Mouse (Mus musculus): ENCODE measurements around the gene Arhgef12.
A peak's percentile ranks its signal among the peaks of the same experiment; 100 is the strongest.
"Not testable (repeated sequence)": the region's sequence is repeated elsewhere in the genome, so short reads cannot be mapped to it uniquely, and the experiment has no call there.

Arhgef12 gene

DNA sequence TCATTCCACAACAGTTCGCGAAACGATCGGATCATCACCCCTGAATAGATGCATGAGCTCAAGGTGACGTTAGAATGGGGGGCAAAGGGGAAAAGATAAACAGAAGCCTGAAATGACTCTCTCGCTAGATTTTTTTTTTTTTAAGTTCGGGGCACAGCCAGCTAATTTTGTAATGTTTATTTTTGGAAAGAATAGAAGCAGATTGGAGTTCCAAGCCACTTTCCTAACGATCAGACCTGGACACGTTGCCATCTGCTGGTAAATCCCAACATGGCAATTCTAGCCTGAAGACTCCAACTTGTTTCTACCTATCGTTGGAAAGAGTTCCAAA is at the start of gene Arhgef12:
TSS of gene Arhgef12 (minus strand) at position 53 of the 331 bp plus-strand sequence.
- DNase-seq: peak; percentile 54

DNA sequence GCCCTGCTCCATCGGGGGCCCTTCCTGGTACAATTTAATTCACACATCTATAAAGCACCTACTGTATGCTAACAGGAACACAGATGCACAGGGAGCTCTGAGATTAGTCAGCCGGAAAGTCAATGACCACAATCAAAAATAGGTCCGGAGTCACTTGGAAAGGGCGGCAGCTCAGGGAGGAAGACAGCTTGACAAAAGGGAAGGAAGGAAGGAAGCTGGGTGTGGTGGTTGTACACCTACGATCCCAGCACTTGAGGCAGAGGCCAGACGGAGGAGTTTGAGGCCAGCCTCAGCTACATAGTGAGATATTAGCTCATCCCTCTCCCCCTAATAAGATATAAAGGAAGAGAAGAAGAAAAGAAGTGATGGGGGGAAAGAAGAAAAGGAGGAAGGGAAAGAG is 48.9 kb upstream of the Arhgef12 start:
- DNase-seq: no peak

DNA sequence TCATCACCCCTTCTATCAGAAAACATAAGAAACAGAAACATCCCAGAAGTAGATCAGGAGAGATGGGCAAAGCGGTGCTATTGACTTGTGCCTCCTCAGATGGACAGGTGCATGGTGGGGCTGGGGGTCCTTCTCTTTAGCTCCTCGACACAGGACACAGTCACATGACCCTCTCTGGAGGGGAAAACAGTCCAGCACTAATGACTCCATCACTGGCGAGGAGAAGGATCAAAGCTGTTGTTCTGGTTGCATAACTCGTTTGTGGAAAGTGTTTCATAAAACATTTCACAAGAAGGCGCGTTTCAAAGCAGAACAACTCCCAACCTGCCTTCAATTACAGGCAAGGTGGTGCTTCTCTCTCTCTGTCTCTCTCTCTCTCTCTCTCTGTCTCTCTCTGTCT is 44.7 kb upstream of the Arhgef12 start:
- DNase-seq: no peak

DNA sequence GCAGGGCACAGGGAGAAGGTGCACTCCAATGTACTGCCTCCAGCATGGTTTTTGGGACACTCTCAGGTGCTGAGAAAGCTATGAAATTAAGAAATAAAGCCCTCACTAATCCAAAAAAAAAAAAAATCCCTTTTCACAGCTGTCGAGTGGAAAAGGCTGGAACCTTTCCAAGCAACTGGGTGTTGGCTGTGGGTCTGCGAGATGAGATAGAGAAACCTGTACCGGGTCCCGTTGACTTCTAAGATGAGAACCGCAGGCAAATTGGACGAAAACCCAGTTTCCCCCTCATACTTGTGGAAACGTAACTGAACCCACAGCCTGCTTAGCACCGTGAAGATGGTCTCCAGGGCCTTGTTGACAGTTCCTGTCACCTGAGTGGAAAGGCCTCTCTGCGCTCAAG is 43.9 kb upstream of the Arhgef12 start:
- no peak for DNase-seq

DNA sequence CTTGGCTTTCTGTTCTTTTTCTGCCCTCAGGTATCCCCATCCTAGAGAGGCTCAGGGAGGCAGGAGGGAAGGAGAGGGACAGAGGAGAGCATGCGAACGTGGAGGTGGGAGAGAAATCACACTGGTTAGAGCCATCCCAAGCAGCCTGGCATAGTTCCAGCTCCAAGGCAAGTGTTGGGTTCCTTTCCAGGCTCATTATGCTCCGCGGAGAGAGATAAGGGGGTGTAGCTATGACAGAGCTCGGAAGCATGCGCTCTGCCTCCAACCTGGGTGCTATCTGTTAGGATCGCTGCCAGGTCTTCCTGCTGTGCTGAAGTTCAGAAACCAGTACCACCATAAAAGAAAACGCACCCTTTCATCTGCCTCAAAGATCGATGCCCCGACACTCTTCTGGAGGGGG is 43.0 kb upstream of the Arhgef12 start:
- DNase-seq: no peak

DNA sequence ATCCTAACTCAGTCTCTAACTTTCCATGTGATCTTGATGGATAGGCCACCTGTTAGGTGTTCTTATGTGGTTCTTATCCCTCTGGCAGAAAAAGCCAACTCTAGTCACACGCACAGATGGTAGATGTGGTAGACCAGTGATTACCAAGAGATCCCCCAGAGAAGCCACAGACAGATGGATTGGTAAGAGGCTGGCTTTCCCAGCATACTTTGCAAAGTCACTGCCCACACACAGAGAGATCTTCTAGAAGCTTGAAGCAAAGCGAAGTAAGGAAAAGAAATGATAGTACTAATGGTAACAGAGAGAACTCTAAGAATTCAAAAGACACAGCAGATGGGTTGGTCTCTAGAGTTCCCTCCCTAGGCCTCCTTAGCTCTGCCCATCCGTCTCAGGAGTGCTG is 42.5 kb upstream of the Arhgef12 start:
- DNase-seq: no peak

DNA sequence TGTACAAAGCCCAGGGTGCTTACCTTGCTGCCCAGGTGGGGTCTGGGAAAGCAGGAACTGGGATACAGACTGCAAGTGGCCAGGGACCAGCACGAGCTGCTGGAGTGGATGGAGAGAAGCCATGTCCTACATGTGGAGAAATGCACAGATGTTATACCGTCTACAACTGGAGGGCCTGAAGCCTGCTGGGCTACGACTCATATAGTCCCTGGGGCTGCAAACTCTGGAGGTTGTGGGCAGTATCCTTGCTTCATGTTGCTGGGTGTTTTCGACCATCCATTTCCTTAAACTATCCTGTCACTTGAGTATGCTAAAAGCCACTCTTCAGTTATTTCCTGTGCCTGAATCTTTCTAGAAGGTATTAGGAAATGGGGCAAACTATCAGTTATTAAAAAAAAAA is 38.2 kb upstream of the Arhgef12 start:
- no peak for DNase-seq

DNA sequence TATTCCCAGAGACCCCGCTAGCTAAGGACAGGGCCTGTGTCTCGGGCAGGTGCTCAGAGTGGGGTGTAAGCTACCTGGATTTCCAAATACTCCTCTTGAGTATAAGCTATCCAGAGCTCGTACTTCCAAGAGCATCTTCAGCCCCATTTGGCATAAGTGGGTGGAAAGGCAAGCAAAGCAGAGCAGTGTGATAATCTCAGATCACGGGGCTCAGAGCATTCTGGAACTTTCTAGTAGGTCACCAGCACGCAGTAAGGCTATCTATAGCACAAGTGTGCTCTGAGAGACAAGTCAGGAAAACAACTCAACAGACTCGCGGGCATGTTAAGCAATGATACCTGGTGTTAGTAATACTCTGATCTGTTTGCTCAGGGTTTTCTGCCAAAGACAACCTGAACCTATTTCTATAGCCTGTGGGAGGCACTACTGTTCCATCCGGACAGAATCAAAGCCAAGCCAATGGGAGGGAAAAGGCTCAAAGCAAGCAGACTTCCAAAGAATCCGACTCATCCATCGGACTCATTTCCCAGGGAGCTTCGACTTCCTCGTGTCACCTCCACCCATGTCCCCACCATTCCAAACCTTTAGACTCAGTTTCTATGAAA is 37.3 kb upstream of the Arhgef12 start:
- no peak for DNase-seq

DNA sequence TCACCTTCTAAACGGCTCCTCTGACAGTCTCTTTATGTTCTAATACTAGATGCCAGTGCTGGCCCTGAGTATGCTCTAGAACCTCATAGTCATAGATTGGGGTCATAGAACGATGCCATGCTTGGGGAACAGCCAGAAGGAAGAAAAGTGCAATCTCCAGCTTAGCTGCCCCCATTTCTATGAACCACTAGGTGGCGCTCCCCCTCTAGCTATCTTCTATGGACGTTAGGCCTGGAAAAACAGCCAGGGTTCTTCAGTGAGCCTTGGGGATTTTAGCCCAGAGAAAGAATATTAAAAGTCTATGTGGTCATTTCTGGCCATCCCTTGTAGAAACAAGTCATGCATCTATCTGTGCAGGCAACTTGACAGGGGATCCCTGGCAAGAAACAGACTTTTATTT is 34.8 kb upstream of the Arhgef12 start:
- DNase-seq: peak; percentile 39

DNA sequence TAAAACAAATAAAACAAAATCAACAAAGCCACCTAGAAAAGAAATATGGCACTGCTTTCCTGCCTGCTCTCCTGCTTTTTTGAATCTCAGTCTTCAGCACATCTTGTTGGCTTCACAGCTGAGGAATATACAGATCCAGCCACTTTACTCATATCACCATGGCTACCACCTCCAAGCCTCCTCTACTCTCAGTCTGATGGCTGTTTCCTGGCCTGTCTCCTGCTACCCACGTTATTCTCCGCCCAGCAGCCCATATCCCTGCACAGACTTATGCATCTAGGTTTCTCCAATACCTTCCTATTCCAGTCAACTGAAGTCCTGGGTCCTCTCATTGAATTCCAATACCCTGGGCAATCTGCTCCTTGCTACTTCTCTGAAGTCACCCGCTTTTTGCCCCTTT is 26.5 kb upstream of the Arhgef12 start:
- no peak for DNase-seq

DNA sequence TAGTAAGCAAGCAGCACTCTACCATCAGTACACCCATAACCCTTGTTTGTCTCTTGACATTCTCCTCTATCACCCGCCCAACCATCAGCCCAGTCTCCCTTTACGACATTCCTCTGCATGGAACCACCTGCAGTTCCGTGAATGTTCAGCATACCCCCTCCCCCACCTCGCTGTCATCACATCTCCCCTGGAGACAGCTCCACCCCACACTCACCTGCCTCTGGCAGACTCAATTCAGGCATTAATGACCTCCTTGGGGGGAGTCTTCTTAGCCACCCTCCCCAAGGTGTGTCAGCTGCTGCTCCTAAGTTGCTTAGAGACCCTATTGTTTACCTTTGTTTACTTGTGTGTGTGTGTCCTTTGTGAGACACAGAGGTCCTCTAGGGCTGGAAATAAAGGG is 25.3 kb upstream of the Arhgef12 start:
- no peak for DNase-seq

DNA sequence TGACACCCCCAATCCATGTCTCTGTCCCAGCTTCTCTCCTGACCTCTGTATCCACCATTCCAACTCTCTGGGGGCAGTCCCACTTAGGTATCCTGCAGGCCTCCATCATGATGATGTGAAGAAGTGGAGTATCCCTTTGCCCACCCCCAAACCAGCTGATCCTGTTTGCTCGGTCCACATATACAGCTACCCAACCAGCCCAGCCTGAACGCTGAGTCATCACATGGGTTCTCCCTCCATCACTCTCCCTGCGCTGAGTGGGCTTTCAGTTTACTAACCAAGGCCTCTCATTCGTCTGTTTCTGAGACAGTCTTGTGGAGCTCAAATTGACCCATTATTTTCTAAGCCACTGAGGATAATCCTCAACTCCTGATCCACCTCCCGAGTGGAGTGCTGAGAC is 24.9 kb upstream of the Arhgef12 start:
- DNase-seq: no peak

DNA sequence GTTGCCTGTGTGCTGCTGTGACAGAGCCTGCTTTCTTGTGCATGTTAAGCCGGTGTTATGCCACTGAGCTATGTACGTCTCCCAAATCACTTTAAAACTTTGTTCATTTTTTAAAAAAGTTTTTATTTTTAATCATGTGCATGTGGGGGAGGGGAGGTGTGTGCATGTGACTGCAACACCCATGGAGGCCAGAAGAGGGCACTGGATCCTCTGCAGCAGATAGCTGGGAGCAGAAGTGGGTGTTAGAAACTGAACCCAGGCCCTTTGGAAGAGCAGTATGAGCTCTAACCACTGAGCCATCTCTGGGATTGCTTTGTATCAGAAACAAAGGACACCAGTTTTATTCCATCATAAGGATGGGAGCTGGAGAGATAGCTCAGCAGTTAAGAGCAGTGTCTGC is 23.6 kb upstream of the Arhgef12 start:
- no peak for DNase-seq

DNA sequence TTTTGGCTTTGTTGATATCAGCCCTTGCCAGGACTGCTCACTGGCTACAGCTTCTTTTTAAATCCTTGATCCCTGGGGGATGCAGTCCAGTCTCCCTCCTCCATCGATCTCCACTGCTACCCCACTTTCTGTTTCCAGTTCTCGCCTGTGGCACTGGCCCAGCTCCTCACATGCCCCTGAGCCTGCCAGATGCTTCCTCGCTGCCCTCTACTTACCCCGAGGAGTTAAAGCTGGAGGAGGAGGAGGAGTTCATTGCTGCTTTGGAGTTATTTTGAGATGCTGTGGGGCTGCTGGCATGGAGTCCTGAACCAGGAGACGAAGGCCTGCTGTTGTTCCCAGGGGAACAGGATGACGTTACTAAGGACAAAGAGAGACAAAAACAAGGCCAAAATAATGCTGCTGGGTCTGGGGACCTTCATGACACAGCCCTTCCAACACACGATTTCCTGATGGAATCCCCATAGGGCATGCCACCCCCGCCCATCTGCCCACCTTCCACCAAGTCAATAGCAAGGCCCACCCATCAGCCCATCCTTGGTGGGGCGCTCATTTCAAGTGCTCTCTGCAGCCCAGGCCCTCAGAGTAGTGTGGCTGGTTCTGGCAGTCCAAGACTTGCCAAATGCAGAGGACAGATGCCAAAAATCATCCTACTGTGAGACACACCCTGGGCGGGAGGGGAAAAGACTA is 20.2 kb upstream of the Arhgef12 start:
- DNase-seq: no peak

DNA sequence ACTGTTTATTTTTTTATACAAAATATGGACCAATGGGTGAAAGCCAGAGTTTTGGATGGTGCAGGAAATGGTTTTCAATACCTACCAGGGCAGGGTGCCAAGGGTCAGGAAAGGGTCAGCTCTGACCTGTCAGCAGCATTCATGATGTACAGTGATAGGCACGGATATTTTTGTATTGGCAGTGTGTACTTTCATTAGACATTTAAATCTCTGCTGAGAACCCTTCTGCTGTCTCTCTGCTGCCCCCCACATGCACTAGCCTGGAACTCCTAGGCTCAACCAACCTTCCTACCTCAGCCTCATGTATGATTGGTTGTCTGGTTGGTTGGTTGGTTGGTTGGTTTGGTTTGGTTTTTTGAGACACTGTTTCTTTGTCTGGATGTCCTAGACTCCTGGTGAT is 15.3 kb upstream of the Arhgef12 start:
- no peak for DNase-seq

DNA sequence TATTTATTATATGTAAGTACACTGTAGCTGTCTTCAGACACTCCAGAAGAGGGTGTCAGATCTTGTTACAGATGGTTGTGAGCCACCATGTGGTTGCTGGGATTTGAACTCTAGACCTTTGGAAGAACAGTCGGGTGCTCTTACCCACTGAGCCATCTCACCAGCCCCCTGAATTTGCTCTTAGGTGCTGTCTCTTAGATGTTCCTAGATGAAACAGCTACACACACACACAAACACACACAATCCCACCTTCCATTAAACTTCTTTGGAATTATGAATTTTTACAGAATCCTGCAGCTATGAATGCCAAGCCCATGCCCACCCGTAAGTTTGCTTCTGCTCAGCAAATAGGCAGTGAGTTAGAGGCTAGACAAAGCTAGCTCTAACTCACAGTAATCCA is 14.9 kb upstream of the Arhgef12 start:
- DNase-seq: not testable (repeated sequence)

DNA sequence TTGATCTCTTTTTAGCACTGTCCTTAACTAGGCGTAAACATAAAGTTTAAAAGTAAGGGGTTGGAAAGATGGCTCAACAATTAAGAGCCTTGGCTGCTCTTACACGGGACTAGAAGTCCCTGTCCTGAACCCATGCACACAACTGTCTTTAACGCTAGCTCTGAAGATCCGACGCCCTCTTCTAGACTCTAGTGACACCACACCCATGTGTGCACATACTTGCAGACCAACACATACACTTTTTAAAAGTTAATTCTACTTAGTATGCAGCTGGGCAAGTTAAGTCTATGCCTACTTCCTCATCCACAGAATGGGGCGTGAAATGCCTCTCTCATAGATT is 9.9 kb upstream of the Arhgef12 start:
- DNase-seq: no peak

DNA sequence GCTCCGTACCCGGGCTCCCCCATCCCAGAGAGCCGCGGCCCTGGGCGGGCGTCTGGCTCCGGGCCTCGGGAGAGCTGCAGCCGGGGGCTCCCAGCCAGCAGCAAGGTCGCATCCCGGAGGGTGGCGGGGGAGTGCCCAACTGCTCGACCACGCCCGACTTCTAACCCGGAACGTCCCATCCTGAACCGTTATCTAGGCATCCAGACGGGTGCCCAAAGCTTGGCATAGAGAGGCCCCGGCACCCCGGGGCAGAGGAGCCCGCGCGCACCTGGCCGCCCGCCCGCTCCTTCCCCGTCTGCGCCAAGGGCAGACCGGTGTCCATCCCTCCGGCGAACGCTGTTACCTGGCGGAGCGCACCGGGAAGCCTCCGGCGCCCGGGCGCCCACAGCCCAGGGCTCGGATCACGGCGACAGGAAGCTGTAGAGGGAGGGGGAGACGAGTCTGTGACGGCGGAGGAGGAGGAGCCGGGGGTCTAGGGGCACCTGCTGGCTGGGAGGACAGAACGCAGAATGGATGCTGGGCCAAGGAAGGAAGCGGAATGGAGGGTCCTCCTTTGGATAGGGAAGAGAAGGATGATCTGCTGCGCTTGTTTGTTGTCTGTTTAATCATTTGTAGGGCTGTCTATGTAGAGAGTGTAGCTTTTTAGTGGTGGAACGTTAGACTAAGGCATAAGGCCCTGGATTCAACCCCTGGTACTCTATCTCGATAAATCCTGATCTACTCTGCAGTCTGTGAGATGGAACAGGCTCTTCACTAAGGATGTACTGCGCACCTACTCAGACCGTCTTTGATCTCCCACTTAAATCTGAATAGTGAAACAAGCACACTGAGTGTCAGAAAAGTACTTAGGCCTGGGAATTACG is 9.3 kb upstream of the Arhgef12 start, which contains the start of gene Tmem136:
TSS of gene Tmem136 (minus strand) at position 437 of the 863 bp plus-strand sequence.
- peak; percentile 74 for DNase-seq

DNA sequence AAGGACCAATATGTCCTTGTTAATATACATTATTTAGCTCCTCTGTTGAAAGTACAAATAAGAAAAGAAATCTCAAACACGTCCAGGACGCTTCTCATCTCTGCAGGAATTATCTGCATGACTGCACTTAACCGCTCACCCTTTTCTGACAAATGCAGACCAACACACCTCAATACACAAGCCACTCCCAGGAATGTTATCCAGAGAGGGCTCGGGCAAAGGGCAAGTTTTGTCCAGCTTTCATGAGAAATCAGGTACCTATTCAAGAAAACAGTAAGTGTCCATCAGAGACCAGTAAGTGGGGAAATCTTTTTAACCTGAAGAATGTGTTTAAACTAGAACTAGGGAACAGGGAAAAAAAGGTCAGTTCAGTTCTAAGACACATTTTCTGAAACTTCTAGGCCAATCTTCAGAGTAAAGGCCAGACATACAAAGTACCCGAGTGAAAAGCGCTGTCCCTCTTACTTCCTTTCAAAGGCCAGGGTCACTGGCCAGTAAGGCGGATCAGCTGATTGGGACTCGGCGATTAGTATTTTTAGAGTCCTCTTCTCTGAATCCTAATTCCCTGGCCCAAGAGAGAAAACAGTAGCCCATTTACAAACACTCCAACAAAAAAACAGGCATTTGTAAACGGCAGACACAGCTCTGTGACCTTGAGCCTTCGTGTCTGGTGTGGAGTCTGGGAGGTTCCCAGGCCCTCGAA is 8.5 kb upstream of the Arhgef12 start:
- no peak for DNase-seq

DNA sequence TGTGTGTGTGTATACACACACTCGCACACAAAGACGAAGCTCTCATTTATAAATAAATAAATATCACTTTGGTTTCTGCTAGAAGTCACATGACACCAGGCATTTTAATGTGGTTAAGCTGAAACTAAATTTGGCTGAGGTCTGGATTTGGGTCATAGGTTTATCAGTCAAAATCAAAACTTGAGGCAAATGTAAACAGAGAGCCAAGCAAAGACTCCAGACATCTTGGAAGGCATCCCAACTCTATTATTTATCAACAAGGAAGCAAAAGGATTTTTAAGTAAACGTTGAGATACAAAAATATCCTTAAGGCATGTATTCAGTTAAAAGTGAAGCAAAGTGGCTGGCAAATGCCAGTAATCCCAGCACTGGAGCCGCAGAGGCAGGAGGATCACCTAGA is 7.8 kb upstream of the Arhgef12 start:
- no peak for DNase-seq

DNA sequence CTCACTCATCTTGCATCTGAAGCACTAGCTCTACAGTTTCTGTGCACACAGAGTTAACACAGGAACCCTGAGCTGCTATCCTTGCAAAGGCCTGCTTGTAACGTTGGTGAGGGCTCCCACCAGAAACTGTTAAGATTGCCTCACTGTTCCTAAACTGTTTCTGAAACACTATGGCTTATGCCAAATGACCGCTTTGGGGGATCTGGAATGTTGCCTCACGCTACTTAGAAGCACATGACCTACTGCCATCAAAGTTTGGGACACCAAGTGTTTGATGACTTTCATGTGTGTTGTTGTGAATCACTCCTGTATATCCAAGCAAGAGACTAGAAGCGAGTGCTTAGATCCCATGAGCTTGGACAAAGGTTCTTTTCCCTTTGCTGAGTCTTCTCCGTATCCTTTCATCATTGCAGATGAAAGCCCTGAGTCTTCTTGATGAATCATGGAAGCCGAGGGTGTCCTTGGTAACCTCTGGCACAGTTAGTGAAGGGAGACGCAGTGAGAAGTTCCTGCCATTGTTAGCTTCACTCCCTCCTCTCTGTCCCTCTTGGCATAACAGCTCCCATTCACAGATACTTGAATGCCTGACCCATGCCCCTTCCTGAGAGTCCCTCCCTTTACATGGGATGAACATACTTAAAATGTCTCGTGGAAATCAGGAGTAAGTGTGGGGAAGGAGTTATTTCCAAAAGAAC is 3.4 kb upstream of the Arhgef12 start:
- DNase-seq: no peak

DNA sequence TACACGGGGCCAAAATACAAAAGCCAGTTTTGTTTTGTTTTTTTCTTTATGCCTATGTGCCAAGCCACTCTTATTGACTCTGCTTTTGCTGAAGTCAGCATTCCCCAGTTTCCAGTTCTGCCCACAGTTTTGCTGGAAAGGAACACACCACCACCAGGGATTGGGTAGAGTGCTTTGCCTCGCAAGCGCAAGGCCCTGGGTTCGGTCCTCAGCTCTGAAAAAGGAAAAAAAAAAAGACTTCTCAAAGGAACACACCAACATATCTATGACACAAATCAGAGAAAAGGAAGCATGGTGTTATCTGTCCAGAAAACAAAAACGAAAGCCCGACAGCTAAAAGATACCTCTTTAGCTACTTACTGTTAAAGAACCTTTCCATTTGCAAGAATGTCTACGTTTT is 2.1 kb upstream of the Arhgef12 start:
- DNase-seq: no peak

DNA sequence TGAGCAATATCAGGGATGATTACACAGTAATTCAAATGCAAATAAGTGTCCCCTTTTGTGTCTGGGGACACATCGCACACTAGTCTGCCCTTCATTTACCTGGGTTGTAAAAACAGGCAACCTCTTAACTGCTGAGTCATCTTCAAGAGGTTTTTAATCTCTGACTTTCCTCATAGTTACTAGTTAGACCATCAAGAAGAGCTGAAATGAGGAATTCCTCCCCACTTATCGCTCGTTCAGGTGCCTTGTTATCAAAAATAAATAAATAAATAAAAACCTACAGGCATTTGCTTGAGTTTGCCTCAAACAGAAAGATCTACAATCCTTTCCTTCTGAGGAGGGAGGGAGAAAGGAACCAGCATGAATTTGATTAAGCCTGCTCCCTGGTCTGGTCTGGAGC is 1.7 kb upstream of the Arhgef12 start:
- DNase-seq: no peak
